Mouse (Mus musculus) layer of hippocampus, postnatal 14 days (tissue): ENCODE data around the gene Apbb2. TPM values are rescaled to one million over a fixed set of nuclear protein-coding genes. Genes with fewer than 3 reads are reported as not detected.

ENCODE experiments used
- DNase-seq, 2 experiments: peaks; one replicate each; pipeline ENCODE4 v3.0.0; 2021 to 2022; ENCODE audit warnings: low spot score in 2 of 2, mixed read lengths in 1 of 2
- total RNA-seq, 2 experiments: library from RNA; stranded (reverse); gene quantifications; 2 replicates each; pipeline ENCODE4 v1.2.3; 2021

Apbb2 gene
- total RNA-seq, 2 experiments from 2014 or later = 63.0 to 68.4 TPM

DNA sequence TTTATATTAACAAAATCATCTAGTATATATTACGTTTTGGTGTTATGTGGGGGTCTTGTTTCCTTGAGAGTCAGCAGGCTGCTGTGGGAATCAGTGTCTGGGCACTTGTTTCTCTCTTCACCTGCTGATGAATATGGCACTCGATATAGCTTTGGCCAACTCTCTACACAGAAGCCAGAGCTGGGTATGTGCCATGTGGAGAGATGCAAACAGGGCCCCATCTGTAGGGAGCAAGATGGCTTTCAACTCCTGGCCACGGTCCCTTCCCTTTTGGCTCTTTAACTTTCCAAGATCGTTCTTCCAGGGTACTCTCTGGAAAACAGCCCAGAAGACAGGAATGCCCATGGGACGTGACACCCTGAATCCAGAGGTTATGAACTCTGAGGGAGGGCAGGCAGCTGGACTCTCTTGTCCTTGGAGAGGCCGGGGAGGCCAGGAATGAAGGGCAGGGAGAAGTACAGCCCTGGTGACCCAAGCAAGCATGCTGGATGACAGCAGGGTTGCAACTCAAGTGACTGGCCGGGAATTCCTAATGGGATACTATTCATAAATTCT, 266.7 kb downstream of the Apbb2 start:
- DNase-seq = no peak

GRCm38 (mm10) chr5:66351064-66351463, 267.5 kb downstream of the Apbb2 start:
- no peak for DNase-seq

DNA sequence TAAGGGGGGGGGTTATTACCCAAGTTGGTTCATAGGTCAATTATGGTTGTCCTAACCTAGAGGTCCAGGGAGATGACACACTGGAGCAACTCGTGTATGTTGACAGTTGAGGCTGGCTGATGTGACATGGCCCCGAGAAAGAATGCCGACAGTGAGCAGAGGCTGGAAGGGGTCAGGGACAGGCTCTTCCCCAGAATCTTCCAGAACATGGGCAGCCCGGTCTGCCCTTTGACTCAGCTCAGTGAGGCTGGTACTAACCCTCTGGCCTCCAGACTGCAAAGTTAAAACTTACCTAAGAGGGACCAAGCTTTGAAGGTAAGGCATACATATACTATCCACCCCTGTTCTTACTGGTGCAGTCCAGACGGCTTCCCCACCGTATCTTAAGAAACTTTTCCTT, 268.0 kb downstream of the Apbb2 start:
- DNase-seq = no peak

- no peak for DNase-seq
These were observed 270.2 kb downstream of the Apbb2 start for GRCm38 (mm10) chr5:66348421-66348820.

GRCm38 (mm10) chr5:66346756-66347155, 271.8 kb downstream of the Apbb2 start:
- DNase-seq = no peak

DNA sequence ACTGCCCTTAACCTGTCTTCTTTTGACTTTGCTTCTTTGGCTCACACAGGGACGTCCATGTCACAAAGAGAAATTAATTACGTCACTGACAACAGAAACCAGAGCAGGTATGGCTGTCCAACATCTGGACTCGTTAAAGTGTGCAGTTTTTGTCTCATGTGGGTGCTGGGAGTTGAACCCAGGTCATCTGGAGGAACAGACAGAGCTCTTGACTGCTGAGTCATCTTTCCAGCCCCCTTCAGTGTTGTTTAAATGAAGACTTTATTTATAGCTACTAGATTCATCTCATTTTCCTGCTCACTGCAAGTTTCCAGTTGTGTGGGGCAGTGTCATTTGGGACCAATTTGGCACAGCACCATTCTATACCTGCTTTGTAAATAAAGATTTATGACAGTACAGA, 273.4 kb downstream of the Apbb2 start:
- no peak for DNase-seq

DNA sequence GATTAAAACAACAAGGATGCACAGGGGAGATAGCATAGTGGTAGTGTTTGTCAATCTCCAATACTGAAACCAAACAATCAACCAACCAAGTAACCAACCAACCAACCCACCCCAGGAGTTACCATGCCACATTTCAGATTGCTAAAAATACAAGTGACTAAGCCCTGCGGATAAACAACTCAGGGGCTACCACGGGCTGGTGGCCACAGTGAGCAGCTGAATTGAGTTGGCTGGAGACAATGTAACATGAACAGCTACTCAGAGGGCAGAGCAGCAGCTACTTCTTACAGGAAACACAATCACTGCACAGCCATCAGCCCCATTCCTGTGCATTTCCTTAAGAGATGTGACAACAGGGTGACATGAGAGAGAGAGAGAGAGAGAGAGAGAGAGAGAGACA, 274.4 kb downstream of the Apbb2 start:
- DNase-seq = no peak

DNA sequence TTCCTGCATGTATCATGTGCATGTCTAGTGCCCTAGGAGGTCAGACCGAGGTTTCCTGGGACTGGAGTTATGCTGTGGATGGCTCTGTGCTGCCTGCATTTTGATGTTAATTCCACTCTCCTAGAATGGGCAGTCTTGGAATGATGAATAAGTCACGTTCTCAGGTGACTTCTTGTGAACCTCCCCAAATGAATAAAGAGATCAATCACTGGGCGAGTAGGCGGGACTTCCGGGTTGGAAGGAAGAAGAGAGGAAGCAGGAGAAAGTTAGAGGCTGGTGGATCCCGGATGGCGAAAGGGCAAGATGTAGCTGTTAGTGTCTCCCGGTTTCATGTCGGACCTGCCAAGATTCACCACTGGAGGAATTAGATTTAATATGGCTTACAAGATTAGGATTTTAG, 276.3 kb downstream of the Apbb2 start:
- no peak for DNase-seq

GRCm38 (mm10) chr5:66341848-66342247, 276.7 kb downstream of the Apbb2 start:
- DNase-seq = no peak

GRCm38 (mm10) chr5:66340356-66341102, 278.1 kb downstream of the Apbb2 start:
- no peak for DNase-seq

DNA sequence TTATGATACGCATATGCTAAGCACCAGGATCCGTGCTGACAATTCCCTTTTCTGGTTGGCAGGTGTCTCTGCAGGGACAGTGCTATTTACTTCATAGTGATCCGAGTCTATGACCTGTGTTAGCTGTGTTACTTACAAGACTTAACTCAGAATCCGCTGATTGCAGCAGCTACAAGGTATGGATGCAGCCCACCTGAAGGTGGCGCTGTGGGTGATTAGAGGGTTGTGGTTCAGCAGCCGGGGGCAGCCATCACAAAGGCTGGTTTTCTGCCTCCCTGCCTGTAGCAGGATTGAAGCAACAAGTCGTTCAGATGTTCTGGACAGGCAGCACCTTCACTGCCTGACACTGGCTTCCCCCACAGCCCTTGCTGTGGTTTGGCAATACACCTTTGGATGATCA, 280.0 kb downstream of the Apbb2 start:
- peak in 1 of 2 experiments; percentile 35 for DNase-seq

GRCm38 (mm10) chr5:66337969-66338345, 280.6 kb downstream of the Apbb2 start:
- peak; percentile 50 to 77 for DNase-seq

- peak in 1 of 2 experiments; percentile 42 for DNase-seq
These were observed 281.3 kb downstream of the Apbb2 start for GRCm38 (mm10) chr5:66337025-66337968.

GRCm38 (mm10) chr5:66330806-66331205, 287.8 kb downstream of the Apbb2 start:
- no peak for DNase-seq

GRCm38 (mm10) chr5:66328766-66329165, 289.8 kb downstream of the Apbb2 start:
- DNase-seq = no peak

DNA sequence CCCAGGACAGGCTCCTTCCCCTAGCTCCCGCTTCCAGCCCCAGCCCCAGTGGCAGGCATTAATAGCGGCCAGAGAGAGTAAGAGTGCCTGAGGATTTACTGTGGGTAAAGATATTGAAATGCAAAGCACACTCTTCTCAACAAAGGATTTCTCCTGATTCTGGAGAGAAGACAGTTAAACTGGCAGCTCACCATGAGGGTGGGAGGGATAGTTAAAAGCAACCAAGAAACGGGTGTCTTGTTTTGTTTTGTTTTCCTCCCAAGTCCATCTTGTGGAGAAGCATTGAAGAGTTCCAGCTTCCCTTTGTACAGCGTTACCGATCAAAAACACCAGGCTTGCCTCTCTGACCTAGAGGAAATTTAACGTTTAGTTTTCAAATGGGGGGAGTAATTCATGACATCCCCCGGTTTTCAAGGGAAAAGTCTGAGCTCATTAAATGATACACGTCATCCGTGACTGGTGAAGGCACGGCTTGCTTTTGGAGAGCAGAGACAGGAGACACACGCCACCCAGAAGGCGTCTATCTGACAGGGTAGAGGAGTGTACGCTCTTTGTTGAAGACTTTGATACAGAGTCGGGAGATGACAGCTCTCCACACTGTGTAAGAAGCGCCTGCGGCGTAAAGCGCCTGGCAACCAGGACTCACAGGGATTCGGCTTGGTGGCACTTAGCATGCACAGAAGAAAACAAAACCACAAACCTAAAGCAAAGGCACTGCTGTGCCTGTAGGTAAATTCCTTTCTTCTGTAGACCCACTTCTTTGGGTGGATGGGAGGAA, 290.4 kb downstream of the Apbb2 start:
- no peak for DNase-seq

DNA sequence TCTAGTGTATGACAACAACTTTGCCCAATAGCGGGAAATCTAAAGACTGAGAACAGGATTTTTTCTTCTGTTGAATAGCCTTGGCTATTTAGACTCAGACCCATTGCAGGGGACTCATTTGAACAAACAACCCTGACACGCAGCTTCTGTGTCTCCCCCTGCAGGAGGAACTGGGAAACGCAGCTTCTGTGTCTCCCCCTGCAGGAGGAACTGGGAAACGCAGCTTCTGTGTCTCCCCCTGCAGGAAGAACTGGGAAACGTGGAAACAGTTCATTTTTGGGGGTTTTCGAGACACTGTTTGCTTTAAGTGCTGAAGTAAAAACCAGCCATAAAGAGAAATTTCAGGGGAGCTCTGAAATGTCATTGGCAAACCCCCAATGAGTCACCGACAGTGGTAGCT, 292.2 kb downstream of the Apbb2 start:
- DNase-seq = no peak

- DNase-seq = peak in 1 of 2 experiments; percentile 68
These were observed 295.0 kb downstream of the Apbb2 start for GRCm38 (mm10) chr5:66323603-66324002.

- DNase-seq = no peak
These were observed 295.5 kb downstream of the Apbb2 start for GRCm38 (mm10) chr5:66323131-66323530.

DNA sequence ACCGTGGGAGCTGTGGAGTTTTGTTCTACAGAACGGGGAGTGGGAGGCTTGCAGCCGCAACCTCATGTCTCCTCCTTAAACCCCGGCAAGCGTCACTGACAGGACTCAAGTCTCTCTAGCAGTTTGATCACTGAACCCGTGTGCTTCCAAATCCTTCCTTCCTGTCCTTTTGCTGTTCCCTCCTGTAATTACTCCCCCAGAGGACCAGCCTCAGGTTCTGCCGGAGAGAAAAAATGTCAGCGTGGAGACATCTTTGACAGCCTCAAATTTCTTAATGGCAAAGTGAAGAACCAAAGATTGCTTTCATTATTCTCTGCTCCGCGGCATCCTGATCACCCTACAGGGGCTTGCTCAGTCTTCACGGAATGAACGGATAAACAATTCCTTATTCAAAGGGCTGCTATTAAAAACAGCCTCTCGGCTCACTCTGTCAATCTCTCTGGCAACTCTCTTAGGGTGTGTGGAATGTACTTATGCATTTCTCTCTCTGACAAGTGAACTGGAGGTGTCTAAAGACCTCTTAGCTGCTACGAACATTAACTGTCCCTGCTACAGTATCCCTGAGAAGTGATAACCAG, 298.7 kb downstream of the Apbb2 start:
- DNase-seq = no peak

DNA sequence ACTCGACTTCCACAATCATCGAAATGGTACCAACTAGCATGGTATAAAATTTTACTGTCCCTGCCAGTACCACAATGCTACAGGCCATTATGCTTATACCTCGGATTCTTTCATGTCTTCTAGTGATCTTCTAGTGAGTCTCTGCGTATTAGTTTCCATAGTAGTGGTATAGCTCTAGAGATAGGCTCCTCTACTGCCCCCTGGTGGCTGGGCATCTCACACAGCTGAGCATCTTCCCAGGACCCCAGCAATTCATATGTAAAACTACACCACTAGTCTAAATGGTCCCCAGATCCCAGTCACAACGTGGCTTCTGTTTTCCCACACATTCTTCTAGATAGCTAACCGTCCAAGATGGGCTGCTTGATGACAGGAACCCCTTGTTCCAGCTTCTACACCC, 299.2 kb downstream of the Apbb2 start:
- no peak for DNase-seq
